Comparison of ENCODE assay signal across 7 mouse cellular contexts in genomic region chr10:63429380-63429779, GRCm38 (mm10). TPM values are rescaled to one million over a fixed set of nuclear protein-coding genes. Genes with fewer than 3 reads are reported as not detected.
DNase-seq lines count a peak whose midpoint lies in the region; ATAC-seq lines count a peak whose summit lies in the region.

No protein-coding gene starts in this region.

- DNase-seq in adrenal gland, adult 2 months: peak; percentile 99
- DNase-seq in embryo, embryonic 11.5 days (ENCODE audit: low read depth, low spot score): peak; percentile 98
- peak; percentile 94 to 100 for DNase-seq in gastrocnemius, postnatal 36 days
- DNase-seq in left cerebral cortex, postnatal 25 days (ENCODE audit: low spot score in 2 of 2): peak; percentile 99
- DNase-seq in midbrain, embryonic 10.5 days (ENCODE audit: low spot score): peak; percentile 99
- peak; percentile 98 for DNase-seq in right cerebral cortex, postnatal 4 days

- peak overlapping the region; percentile 50 for H3K9ac ChIP-seq in intestine, embryonic 15.5 days

- H3K27ac ChIP-seq in intestine, embryonic 15.5 days: peak overlapping the region; percentile 53
- H3K27ac ChIP-seq in midbrain, embryonic 10.5 days (replicated peaks): peak overlapping the region; percentile 94

- H3K4me3 ChIP-seq in intestine, embryonic 15.5 days (replicated peaks): peak overlapping the region; percentile 80
- H3K4me3 ChIP-seq in midbrain, embryonic 10.5 days: peak overlapping the region; percentile 81

- H3K4me2 ChIP-seq in intestine, embryonic 15.5 days (replicated peaks): peak overlapping the region; percentile 75

- intact Hi-C loops in gastrocnemius, postnatal 36 days (cut with DNase I): loop anchor here (5.0 kb wide), 1 partner anchor 48 kb away; no protein-coding TSS in a partner anchor
- intact Hi-C loops in left cerebral cortex, postnatal 25 days (cut with DNase I): loop anchor here (5.0 to 10.0 kb wide), 3 partner anchors 48 to 655 kb away; no protein-coding TSS in a partner anchor

- ATAC-seq in intestine, embryonic 15.5 days: peak; percentile 95

- H3K36me3 ChIP-seq in intestine, embryonic 15.5 days: no peaks in the 10 kb centered on the region
- H3K36me3 ChIP-seq in midbrain, embryonic 10.5 days: no peaks in the 10 kb centered on the region

- WGBS in intestine, embryonic 15.5 days: under 1% methylated on average over 34 of the region's 34 CpGs
- WGBS in midbrain, embryonic 10.5 days: under 1% methylated on average over 34 of the region's 34 CpGs

- no peaks in the 10 kb centered on the region for H3K27me3 ChIP-seq in intestine, embryonic 15.5 days (replicated peaks)
- H3K27me3 ChIP-seq in midbrain, embryonic 10.5 days (ENCODE audit: low read depth, poor library complexity, severe bottlenecking): no peaks in the 10 kb centered on the region

- H3K9me3 ChIP-seq in intestine, embryonic 15.5 days: no peaks in the 10 kb centered on the region
- H3K9me3 ChIP-seq in midbrain, embryonic 10.5 days (replicated peaks): no peaks in the 10 kb centered on the region

- no peaks in the 10 kb centered on the region for H3K4me1 ChIP-seq in intestine, embryonic 15.5 days (replicated peaks)
- H3K4me1 ChIP-seq in midbrain, embryonic 10.5 days: peaks cover 5% of the 10 kb centered on the region

RNA-seq across cellular contexts. Expression of gene Ctnna3, which starts 0.5 kb away (rescaled TPM):
- total RNA-seq in adrenal gland, adult 2 months (2021): under 1 TPM; 0.37 to 0.83 TPM
- 0.06 TPM in 1 of 2 replicates, not detected in the other for polyA plus RNA-seq in adrenal gland, adult 2 months (2012; rRNA removed)
- total RNA-seq in gastrocnemius, postnatal 36 days (2021): 10 to 100 TPM; 17.1 to 18.3 TPM
- 0.98 and 1.3 TPM in 2 replicates for polyA plus RNA-seq in intestine, embryonic 15.5 days (2015; fragmentation: Nextera tagmentation; extraction: Ambion mirVana)
- 1 to 10 TPM; 2.1 to 2.2 TPM for total RNA-seq in left cerebral cortex, postnatal 25 days (2021)
- polyA plus RNA-seq in midbrain, embryonic 10.5 days (2016; fragmentation: Nextera tagmentation; extraction: Ambion mirVana): 0.05 TPM in 1 of 2 replicates, not detected in the other

RNA-seq across cellular contexts. Expression of gene Gm7075, which starts 7.8 kb away (rescaled TPM):
- not detected for total RNA-seq in adrenal gland, adult 2 months (2021)
- not detected in 2 replicates for polyA plus RNA-seq in adrenal gland, adult 2 months (2012; rRNA removed)
- total RNA-seq in gastrocnemius, postnatal 36 days (2021): not detected
- polyA plus RNA-seq in intestine, embryonic 15.5 days (2015; fragmentation: Nextera tagmentation; extraction: Ambion mirVana): not detected in 2 replicates
- not detected for total RNA-seq in left cerebral cortex, postnatal 25 days (2021)
- not detected in 2 replicates for polyA plus RNA-seq in midbrain, embryonic 10.5 days (2016; fragmentation: Nextera tagmentation; extraction: Ambion mirVana)

RNA-seq across cellular contexts. Expression of gene Dnajc12, which starts 47.1 kb away (rescaled TPM):
- total RNA-seq in adrenal gland, adult 2 months (2021): 10 to 100 TPM; 13.0 to 19.2 TPM
- 0.57 and 0.68 TPM in 2 replicates for polyA plus RNA-seq in adrenal gland, adult 2 months (2012; rRNA removed)
- total RNA-seq in gastrocnemius, postnatal 36 days (2021): 10 to 100 TPM; 17.2 to 17.3 TPM
- polyA plus RNA-seq in intestine, embryonic 15.5 days (2015; fragmentation: Nextera tagmentation; extraction: Ambion mirVana): 8.6 and 9.8 TPM in 2 replicates
- 10 to 100 TPM; 17.9 to 20.2 TPM for total RNA-seq in left cerebral cortex, postnatal 25 days (2021)
- 11.9 and 15.2 TPM in 2 replicates for polyA plus RNA-seq in midbrain, embryonic 10.5 days (2016; fragmentation: Nextera tagmentation; extraction: Ambion mirVana)

RNA-seq across cellular contexts. Expression of gene Sirt1, which starts 47.9 kb away (rescaled TPM):
- total RNA-seq in adrenal gland, adult 2 months (2021): 10 to 100 TPM; 13.9 to 17.4 TPM
- 1.2 and 1.4 TPM in 2 replicates for polyA plus RNA-seq in adrenal gland, adult 2 months (2012; rRNA removed)
- 1 to 10 TPM; 7.5 to 8.3 TPM for total RNA-seq in gastrocnemius, postnatal 36 days (2021)
- polyA plus RNA-seq in intestine, embryonic 15.5 days (2015; fragmentation: Nextera tagmentation; extraction: Ambion mirVana): 4.0 and 5.2 TPM in 2 replicates
- 10 to 100 TPM; 12.1 to 13.3 TPM for total RNA-seq in left cerebral cortex, postnatal 25 days (2021)
- 4.9 and 6.2 TPM in 2 replicates for polyA plus RNA-seq in midbrain, embryonic 10.5 days (2016; fragmentation: Nextera tagmentation; extraction: Ambion mirVana)

Comparison
In these comparisons a context has a peak if more than half of its experiments do, and no peak if none do; other contexts are left out.
1. Peak in every context shown above with its lines: DNase-seq, ATAC-seq, H3K4me3 ChIP-seq and H3K27ac ChIP-seq.
2. RNA of gene Ctnna3, which starts 0.5 kb away (total RNA-seq): 17.1 to 18.3 TPM in gastrocnemius, postnatal 36 days; 2.1 to 2.2 TPM in left cerebral cortex, postnatal 25 days and 0.37 to 0.83 TPM in adrenal gland, adult 2 months; every median in the first group is over 4 times any median in the second.